Mouse (Mus musculus): ENCODE results near the gene Wwox. TPM values are rescaled to one million over a fixed set of nuclear protein-coding genes. Genes with fewer than 3 reads are reported as not detected.
A peak's percentile ranks its signal among the peaks of the same experiment; 100 is the strongest.

Wwox gene
- 11.3 and 13.8 TPM in 2 replicates for polyA plus RNA-seq (2014; fragmentation: Nextera tagmentation; extraction: Ambion mirVana)

DNA sequence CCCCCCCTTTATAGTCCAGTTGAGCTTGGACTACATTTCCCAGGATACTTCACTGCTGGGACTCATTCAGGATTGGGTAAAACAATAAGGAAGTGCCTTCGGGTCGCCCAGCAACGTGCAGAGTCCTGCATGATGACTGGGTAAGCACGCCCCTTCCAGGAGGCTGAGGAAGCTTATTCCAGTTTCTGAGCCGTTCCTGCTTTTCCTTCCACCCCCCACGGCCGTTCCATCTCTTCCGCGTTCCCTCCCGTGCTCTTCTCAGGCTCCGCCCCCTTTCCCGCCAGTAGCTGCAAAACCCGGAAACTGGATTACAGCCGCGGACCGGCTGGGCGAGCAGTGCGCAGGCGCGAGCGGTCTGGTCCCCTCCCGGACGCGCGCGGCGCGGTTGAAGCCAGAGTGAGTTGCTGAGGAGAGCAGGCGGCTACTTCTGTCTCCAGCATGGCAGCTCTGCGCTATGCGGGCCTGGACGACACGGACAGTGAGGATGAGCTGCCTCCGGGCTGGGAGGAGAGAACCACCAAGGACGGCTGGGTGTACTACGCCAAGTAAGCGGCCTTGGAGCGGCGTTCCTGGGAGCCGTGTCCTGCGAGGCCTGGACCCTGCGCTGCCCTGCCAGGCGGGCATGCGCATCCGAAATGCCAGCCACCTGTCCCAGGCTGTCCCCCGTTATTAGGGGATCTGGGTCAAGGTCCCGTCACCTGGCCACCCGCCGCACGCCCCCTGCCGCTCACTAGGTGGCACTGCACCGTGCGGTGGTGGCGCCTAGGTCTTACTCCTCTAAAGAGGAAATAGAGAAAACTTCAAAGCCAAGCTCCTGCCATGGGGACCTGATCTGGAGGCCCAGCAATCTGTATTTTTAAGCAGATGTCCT, at the start of gene Wwox:
Wwox (plus strand) TSS at position 322 of the 871 bp plus-strand sequence.
- Histone ChIP-seq H3K27ac (replicated peaks in 1 of 2; ENCODE audit: control insufficient read depth in 1 of 2, insufficient read depth in 1 of 2, low read depth in 2 of 2, low read length in 2 of 2) (peak within 1 kb of the TSS; percentile 61 to 74), H3K4me2 (ENCODE audit: low read length) (peak within 1 kb of the TSS; percentile 81), H3K36me3 (ENCODE audit: control insufficient read depth, insufficient read depth, low read length) (no peaks in the 10 kb centered on the region), H3K27me3 (ENCODE audit: control insufficient read depth, insufficient read depth, low read length) (no peaks in the 10 kb centered on the region), H3K4me3 (ENCODE audit: control insufficient read depth in 1 of 2, insufficient read depth in 1 of 2, low read depth in 1 of 2, low read length in 2 of 2) (peak within 1 kb of the TSS; percentile 70 to 98), H3K4me1 (ENCODE audit: control insufficient read depth in 2 of 2, insufficient read depth in 2 of 2, low read length in 2 of 2) (peaks cover 3 to 7% of the 10 kb centered on the region in 2 experiments; a peak in 2 of 4 replicates), H3K9ac (ENCODE audit: low read length) (peak within 1 kb of the TSS; percentile 79), H3K9me3 (ENCODE audit: control insufficient read depth, low read length) (no peaks in the 10 kb centered on the region)
- WGBS, result under 1% methylated on average over 48 of the region's 54 CpGs
- ATAC-seq (ENCODE audit: insufficient number of reproducible peaks, insufficient read depth, low FRiP score, low read depth), result peak; percentile 96

GRCm38 (mm10) chr8:114390465-114391254, 48.8 kb upstream of the Wwox start:
- Histone ChIP-seq H3K9me3 (ENCODE audit: control insufficient read depth, low read length) (no peaks in the 10 kb centered on the region), H3K4me3 (ENCODE audit: control insufficient read depth in 1 of 2, insufficient read depth in 1 of 2, low read depth in 1 of 2, low read length in 2 of 2) (no peak overlapping the region), H3K27me3 (ENCODE audit: control insufficient read depth, insufficient read depth, low read length) (no peaks in the 10 kb centered on the region), H3K27ac (replicated peaks in 1 of 2; ENCODE audit: control insufficient read depth in 1 of 2, insufficient read depth in 1 of 2, low read depth in 2 of 2, low read length in 2 of 2) (no peak overlapping the region), H3K9ac (ENCODE audit: low read length) (no peak overlapping the region), H3K36me3 (ENCODE audit: control insufficient read depth, insufficient read depth, low read length) (no peaks in the 10 kb centered on the region), H3K4me1 (ENCODE audit: control insufficient read depth in 2 of 2, insufficient read depth in 2 of 2, low read length in 2 of 2) (peaks cover 0 to 2% of the 10 kb centered on the region in 2 experiments; a peak in 1 of 4 replicates), H3K4me2 (ENCODE audit: low read length) (no peak overlapping the region)
- 84% methylated on average over 11 of the region's 13 CpGs for WGBS
- no peak for ATAC-seq (ENCODE audit: insufficient number of reproducible peaks, insufficient read depth, low FRiP score, low read depth)

- H3K4me1 ChIP-seq (ENCODE audit: control insufficient read depth in 2 of 2, insufficient read depth in 2 of 2, low read length in 2 of 2), result 0 out of 4 replicates have a peak, but pooled peaks cover 0 to 4% of the 10 kb centered on the region in 2 experiments
- 59% methylated on average over 5 of the region's 5 CpGs for WGBS
- no peak overlapping the region for H3K27ac ChIP-seq (replicated peaks in 1 of 2; ENCODE audit: control insufficient read depth in 1 of 2, insufficient read depth in 1 of 2, low read depth in 2 of 2, low read length in 2 of 2)
- H3K9me3 ChIP-seq (ENCODE audit: control insufficient read depth, low read length), result no peaks in the 10 kb centered on the region
- no peak for ATAC-seq (ENCODE audit: insufficient number of reproducible peaks, insufficient read depth, low FRiP score, low read depth)
- no peaks in the 10 kb centered on the region for H3K36me3 ChIP-seq (ENCODE audit: control insufficient read depth, insufficient read depth, low read length)
- no peaks in the 10 kb centered on the region for H3K27me3 ChIP-seq (ENCODE audit: control insufficient read depth, insufficient read depth, low read length)
- H3K9ac ChIP-seq (ENCODE audit: low read length), result no peak overlapping the region
- no peak overlapping the region for H3K4me3 ChIP-seq (ENCODE audit: control insufficient read depth in 1 of 2, insufficient read depth in 1 of 2, low read depth in 1 of 2, low read length in 2 of 2)
- H3K4me2 ChIP-seq (ENCODE audit: low read length), result no peak overlapping the region
These were observed 41.1 kb upstream of the Wwox start for GRCm38 (mm10) chr8:114398326-114398725.

DNA sequence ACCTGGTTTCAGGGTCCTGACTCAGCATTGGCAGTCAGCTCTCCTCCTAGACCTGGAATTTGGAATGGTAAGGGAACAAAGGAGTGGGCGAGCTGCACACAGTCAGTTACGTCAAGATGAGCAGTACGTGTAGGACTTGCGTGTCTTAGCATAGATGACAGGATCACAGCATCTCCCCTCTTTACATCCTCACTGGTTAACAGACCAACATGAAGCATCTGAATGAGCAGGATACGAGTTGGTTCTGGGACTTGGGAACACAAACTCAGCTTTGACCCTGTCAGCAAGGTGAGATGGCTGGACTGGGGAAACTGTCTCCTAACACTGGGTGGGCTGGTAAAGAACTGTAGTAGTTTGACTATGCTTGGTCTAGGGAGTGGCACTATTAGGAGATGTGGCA, 40.2 kb upstream of the Wwox start:
- no peak for ATAC-seq (ENCODE audit: insufficient number of reproducible peaks, insufficient read depth, low FRiP score, low read depth)
- 91% methylated on average over 5 of the region's 5 CpGs for WGBS

DNA sequence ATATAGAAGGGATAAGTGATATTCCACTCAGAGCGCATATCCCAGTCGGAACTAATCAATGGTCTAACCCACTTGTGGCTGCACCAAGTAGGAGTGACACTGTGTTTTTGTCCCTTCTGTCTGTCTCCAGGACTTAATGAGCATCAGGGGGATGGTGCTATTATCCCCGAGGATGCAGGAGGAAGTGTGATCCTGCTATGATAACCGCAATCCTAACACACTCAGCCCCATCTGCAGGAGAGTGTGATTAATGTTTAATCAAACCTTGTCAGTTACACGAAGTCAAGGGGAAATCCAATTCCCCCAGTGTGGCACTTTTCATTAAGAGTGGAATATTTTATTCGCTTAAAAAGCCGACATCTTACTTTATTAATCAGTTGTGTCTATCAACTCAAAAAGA, 37.8 kb upstream of the Wwox start:
- no peaks in the 10 kb centered on the region for H3K36me3 ChIP-seq (ENCODE audit: control insufficient read depth, insufficient read depth, low read length)
- no peak overlapping the region for H3K4me3 ChIP-seq (ENCODE audit: control insufficient read depth in 1 of 2, insufficient read depth in 1 of 2, low read depth in 1 of 2, low read length in 2 of 2)
- H3K9ac ChIP-seq (ENCODE audit: low read length), result no peak overlapping the region
- H3K4me1 ChIP-seq (ENCODE audit: control insufficient read depth in 2 of 2, insufficient read depth in 2 of 2, low read length in 2 of 2), result 0 out of 4 replicates have a peak, but pooled peaks cover 0 to 4% of the 10 kb centered on the region in 2 experiments
- H3K27me3 ChIP-seq (ENCODE audit: control insufficient read depth, insufficient read depth, low read length), result no peaks in the 10 kb centered on the region
- H3K9me3 ChIP-seq (ENCODE audit: control insufficient read depth, low read length), result no peaks in the 10 kb centered on the region
- WGBS, result 75% methylated on average over 7 of the region's 7 CpGs
- no peak overlapping the region for H3K4me2 ChIP-seq (ENCODE audit: low read length)
- H3K27ac ChIP-seq (replicated peaks in 1 of 2; ENCODE audit: control insufficient read depth in 1 of 2, insufficient read depth in 1 of 2, low read depth in 2 of 2, low read length in 2 of 2), result no peak overlapping the region
- no peak for ATAC-seq (ENCODE audit: insufficient number of reproducible peaks, insufficient read depth, low FRiP score, low read depth)

More for the DNA sequence above, 40.2 kb upstream of the Wwox start:
- Histone ChIP-seq H3K4me3 (ENCODE audit: control insufficient read depth in 1 of 2, insufficient read depth in 1 of 2, low read depth in 1 of 2, low read length in 2 of 2) (no peak overlapping the region), H3K9ac (ENCODE audit: low read length) (no peak overlapping the region), H3K36me3 (ENCODE audit: control insufficient read depth, insufficient read depth, low read length) (no peaks in the 10 kb centered on the region), H3K27ac (replicated peaks in 1 of 2; ENCODE audit: control insufficient read depth in 1 of 2, insufficient read depth in 1 of 2, low read depth in 2 of 2, low read length in 2 of 2) (no peak overlapping the region), H3K27me3 (ENCODE audit: control insufficient read depth, insufficient read depth, low read length) (no peaks in the 10 kb centered on the region), H3K9me3 (ENCODE audit: control insufficient read depth, low read length) (no peaks in the 10 kb centered on the region), H3K4me1 (ENCODE audit: control insufficient read depth in 2 of 2, insufficient read depth in 2 of 2, low read length in 2 of 2) (0 out of 4 replicates have a peak, but pooled peaks cover 0 to 4% of the 10 kb centered on the region in 2 experiments), H3K4me2 (ENCODE audit: low read length) (no peak overlapping the region)

GRCm38 (mm10) chr8:114411421-114411820, 28.0 kb upstream of the Wwox start:
- no peak for ATAC-seq (ENCODE audit: insufficient number of reproducible peaks, insufficient read depth, low FRiP score, low read depth)
- no peaks in the 10 kb centered on the region for H3K27me3 ChIP-seq (ENCODE audit: control insufficient read depth, insufficient read depth, low read length)
- WGBS, result 67% methylated on average over 3 of the region's 3 CpGs

DNA sequence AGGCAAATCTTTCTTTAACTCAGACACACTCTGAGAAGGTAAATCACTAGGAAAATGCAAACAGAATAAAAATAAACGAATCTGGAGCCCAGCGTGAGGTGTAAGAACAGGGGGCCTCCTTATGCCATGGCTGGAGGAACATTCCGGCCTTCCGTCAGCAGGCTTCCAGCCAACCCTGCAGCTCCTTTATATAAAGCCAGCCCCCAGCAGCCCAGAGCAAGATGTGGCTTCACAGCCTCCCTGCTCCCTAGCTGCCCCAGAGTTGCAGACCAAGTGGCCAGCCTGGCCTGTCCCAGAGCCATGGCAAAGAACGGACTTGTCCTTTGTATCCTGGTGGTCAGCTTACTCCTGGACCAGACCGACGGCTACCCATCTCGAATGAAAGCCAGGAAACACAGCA, 21.7 kb upstream of the Wwox start, which contains the start of gene Clec3a:
Clec3a (plus strand) TSS at position 301 of the 400 bp plus-strand sequence.
- H3K9ac ChIP-seq (ENCODE audit: low read length), result no peak within 1 kb of the TSS
- WGBS, result 75% methylated on average over 8 of the region's 8 CpGs
- H3K27me3 ChIP-seq (ENCODE audit: control insufficient read depth, insufficient read depth, low read length), result no peaks in the 10 kb centered on the region
- H3K27ac ChIP-seq (replicated peaks in 1 of 2; ENCODE audit: control insufficient read depth in 1 of 2, insufficient read depth in 1 of 2, low read depth in 2 of 2, low read length in 2 of 2), result no peak within 1 kb of the TSS
- ATAC-seq (ENCODE audit: insufficient number of reproducible peaks, insufficient read depth, low FRiP score, low read depth), result no peak
- H3K9me3 ChIP-seq (ENCODE audit: control insufficient read depth, low read length), result no peaks in the 10 kb centered on the region
- no peak within 1 kb of the TSS for H3K4me3 ChIP-seq (ENCODE audit: control insufficient read depth in 1 of 2, insufficient read depth in 1 of 2, low read depth in 1 of 2, low read length in 2 of 2)
- H3K4me2 ChIP-seq (ENCODE audit: low read length), result no peak within 1 kb of the TSS
- H3K4me1 ChIP-seq (ENCODE audit: control insufficient read depth in 2 of 2, insufficient read depth in 2 of 2, low read length in 2 of 2), result no peaks in the 10 kb centered on the region
- no peaks in the 10 kb centered on the region for H3K36me3 ChIP-seq (ENCODE audit: control insufficient read depth, insufficient read depth, low read length)

More at GRCm38 (mm10) chr8:114411421-114411820, 28.0 kb upstream of the Wwox start:
- H3K9me3 ChIP-seq (ENCODE audit: control insufficient read depth, low read length), result no peaks in the 10 kb centered on the region
- H3K36me3 ChIP-seq (ENCODE audit: control insufficient read depth, insufficient read depth, low read length), result no peaks in the 10 kb centered on the region
- H3K4me3 ChIP-seq (ENCODE audit: control insufficient read depth in 1 of 2, insufficient read depth in 1 of 2, low read depth in 1 of 2, low read length in 2 of 2), result no peak overlapping the region
- peaks cover 0 to 4% of the 10 kb centered on the region in 2 experiments; a peak in 1 of 4 replicates for H3K4me1 ChIP-seq (ENCODE audit: control insufficient read depth in 2 of 2, insufficient read depth in 2 of 2, low read length in 2 of 2)
- H3K9ac ChIP-seq (ENCODE audit: low read length), result no peak overlapping the region
- H3K27ac ChIP-seq (replicated peaks in 1 of 2; ENCODE audit: control insufficient read depth in 1 of 2, insufficient read depth in 1 of 2, low read depth in 2 of 2, low read length in 2 of 2), result no peak overlapping the region
- H3K4me2 ChIP-seq (ENCODE audit: low read length), result no peak overlapping the region
